Mouse (Mus musculus) myocyte (in vitro differentiated cells): ENCODE results near the gene Pdilt.

Experiments
- CEBPB ChIP-seq: IDR thresholded peaks from 2 replicates; pipeline ENCODE4 v1.6.1; 2011; ENCODE audit warnings: mild to moderate bottlenecking, moderate library complexity; ENCODE audit not compliant: poor library complexity, insufficient read depth, severe bottlenecking
- E2F4 ChIP-seq: IDR thresholded peaks from one replicate; pipeline ENCODE4 v1.6.1; 2011; ENCODE audit warnings: mild to moderate bottlenecking, control low read depth, moderate library complexity; ENCODE audit not compliant: insufficient read depth
- MAX ChIP-seq: IDR thresholded peaks from one replicate; pipeline ENCODE4 v1.6.1; 2011; ENCODE audit warnings: low read depth, mild to moderate bottlenecking, control low read depth
- MYOD1 ChIP-seq, 3 experiments: IDR thresholded peaks; one replicate each; pipeline ENCODE4 v1.6.1; 2011; ENCODE audit warnings: control low read depth in 2 of 3, low read depth in 2 of 3, mild to moderate bottlenecking in 2 of 3, moderate library complexity in 1 of 3; ENCODE audit not compliant: insufficient read length in 2 of 3, control insufficient read depth in 1 of 3
- MYOG ChIP-seq, 3 experiments: IDR thresholded peaks; one replicate each; pipeline ENCODE4 v1.6.1; 2011; ENCODE audit warnings: control low read depth in 2 of 3, low read depth in 2 of 3, mild to moderate bottlenecking in 2 of 3; ENCODE audit not compliant: insufficient read length in 2 of 3, control insufficient read depth in 1 of 3, insufficient read depth in 1 of 3
- POLR2A ChIP-seq: IDR thresholded peaks from one replicate; pipeline ENCODE4 v1.6.1; 2011; ENCODE audit warnings: low read depth, mild to moderate bottlenecking, control low read depth, moderate library complexity; ENCODE audit not compliant: insufficient read length
- POLR2AphosphoS2 ChIP-seq: IDR thresholded peaks from one replicate; pipeline ENCODE4 v1.6.1; 2011; ENCODE audit warnings: low read depth, control low read depth; ENCODE audit not compliant: insufficient read length
- REST ChIP-seq: IDR thresholded peaks from one replicate; pipeline ENCODE4 v1.6.1; 2011; ENCODE audit warnings: mild to moderate bottlenecking, control low read depth, moderate library complexity; ENCODE audit not compliant: insufficient read depth, insufficient read length
- SRF ChIP-seq: IDR thresholded peaks from one replicate; pipeline ENCODE4 v1.6.1; 2011; ENCODE audit warnings: low read depth; ENCODE audit not compliant: control insufficient read depth, insufficient read length
- TCF12 ChIP-seq: IDR thresholded peaks from one replicate; pipeline ENCODE4 v1.6.1; 2011; ENCODE audit warnings: mild to moderate bottlenecking, control low read depth; ENCODE audit not compliant: poor library complexity, insufficient read depth, severe bottlenecking
- TCF3 ChIP-seq: IDR thresholded peaks from one replicate; pipeline ENCODE4 v1.6.1; 2011; ENCODE audit warnings: low read depth, control low read depth; ENCODE audit not compliant: insufficient read length
- USF1 ChIP-seq: IDR thresholded peaks from one replicate; pipeline ENCODE4 v1.6.1; 2011; ENCODE audit warnings: low read depth, mild to moderate bottlenecking, control low read depth, moderate library complexity

GRCm38 (mm10) chr7:119542445-119542844, 19.2 kb upstream of the Pdilt start:
- no peak for TF ChIP-seq POLR2A
- no peak for TF ChIP-seq MYOG (IDR thresholded peaks at IDR 0.05; ENCODE audit: control insufficient read depth in 1 of 3, insufficient read depth in 1 of 3, insufficient read length in 2 of 3, low read depth in 2 of 3)
- TF ChIP-seq USF1, result no peak
- TF ChIP-seq CEBPB, result no peak
- no peak for TF ChIP-seq TCF12
- TF ChIP-seq MAX, result no peak
- no peak for TF ChIP-seq E2F4
- no peak for TF ChIP-seq MYOD1 (IDR thresholded peaks at IDR 0.05; ENCODE audit: control insufficient read depth in 1 of 3, insufficient read length in 2 of 3, low read depth in 2 of 3)
- TF ChIP-seq POLR2AphosphoS2, result no peak
- no peak for TF ChIP-seq REST
- no peak for TF ChIP-seq TCF3
- no peak for TF ChIP-seq SRF
